Comparison of ENCODE assay signal across 19 mouse cellular contexts in genomic region chr15:77216704-77217103, GRCm38 (mm10).
DNase-seq lines count a peak whose midpoint lies in the region; ATAC-seq and TF ChIP-seq lines count a peak whose summit lies in the region.
"Had no signal": no experiment of that assay in that cellular context is flagged by ENCODE, and none has a peak within 500 bp of the region (broad histone marks: within the 10 kb centered on the region; RNA-seq: fewer than 3 reads in every experiment).

No protein-coding gene starts in this region.

- no peak overlapping the region for H3K4me2 ChIP-seq in heart, embryonic 12.5 days
- no peak overlapping the region for H3K4me2 ChIP-seq in kidney, embryonic 15.5 days
- no peak overlapping the region for H3K4me2 ChIP-seq in embryonic facial prominence, embryonic 14.5 days (ENCODE audit: low read depth, low read length)
- no peak overlapping the region for H3K4me2 ChIP-seq in stomach, postnatal 0 days (replicated peaks; ENCODE audit: low read depth)
- H3K4me2 ChIP-seq: forebrain, embryonic 12.5 days; liver, embryonic 12.5 days; lung, embryonic 15.5 days had no signal

- intact Hi-C loops in heart, postnatal 36 days (cut with DNase I), result loop anchor here (5.0 kb wide), 2 partner anchors 189 to 244 kb away; no protein-coding TSS in a partner anchor
- intact Hi-C loops in left cerebral cortex, postnatal 25 days (cut with DNase I), result no loop called here

- no peaks in the 10 kb centered on the region for H3K27me3 ChIP-seq in heart, embryonic 12.5 days (replicated peaks)
- H3K27me3 ChIP-seq in kidney, embryonic 15.5 days, result no peaks in the 10 kb centered on the region
- H3K27me3 ChIP-seq in embryonic facial prominence, embryonic 14.5 days (replicated peaks; ENCODE audit: control insufficient read depth, insufficient read depth, low read length), result no peaks in the 10 kb centered on the region
- H3K27me3 ChIP-seq in stomach, postnatal 0 days (ENCODE audit: control insufficient read depth, insufficient read depth, low read length), result no peaks in the 10 kb centered on the region
- H3K27me3 ChIP-seq: forebrain, embryonic 12.5 days; liver, embryonic 12.5 days; lung, embryonic 15.5 days had no signal

- H3K4me1 ChIP-seq in heart, embryonic 12.5 days (replicated peaks), result peaks cover 71% of the 10 kb centered on the region
- H3K4me1 ChIP-seq in kidney, embryonic 15.5 days, result peaks cover 66% of the 10 kb centered on the region
- H3K4me1 ChIP-seq in embryonic facial prominence, embryonic 14.5 days (ENCODE audit: control insufficient read depth, insufficient read depth, low read length), result peaks cover 54% of the 10 kb centered on the region
- peaks cover 20% of the 10 kb centered on the region for H3K4me1 ChIP-seq in stomach, postnatal 0 days (replicated peaks; ENCODE audit: control insufficient read depth, insufficient read depth)

- 25% methylated on average over 6 of the region's 6 CpGs for WGBS in heart, embryonic 12.5 days
- 63% methylated on average over 6 of the region's 6 CpGs for WGBS in kidney, embryonic 15.5 days
- 68% methylated on average over 6 of the region's 6 CpGs for whole genome bisulfite sequencing in embryonic facial prominence, embryonic 14.5 days
- 45% methylated on average over 6 of the region's 6 CpGs for WGBS in stomach, postnatal 0 days

- DNase-seq in heart, postnatal 36 days, result no peak
- DNase-seq in kidney, adult 9 months, result no peak
- no peak for DNase-seq in embryonic facial prominence, embryonic 14.5 days (ENCODE audit: low spot score)
- DNase-seq in stomach, postnatal 0 days (ENCODE audit: low spot score), result no peak
- DNase-seq in left cerebral cortex, postnatal 25 days (ENCODE audit: low spot score in 2 of 2), result no peak
- DNase-seq: adrenal gland, adult 8-10 months; B cell, adult 2 months; cerebellum, postnatal 10 days; gastrocnemius, postnatal 36 days; kidney, adult 18-20 months; midbrain, embryonic 14.5 days; retina, postnatal 1 day; thymus, adult 18-20 months had no signal

- peak overlapping the region; percentile 91 for H3K27ac ChIP-seq in heart, embryonic 12.5 days (ENCODE audit: poor library complexity, severe bottlenecking)
- 0 out of 2 replicates have a peak overlapping the region, but pooled peaks have one; percentile 91 for H3K27ac ChIP-seq in kidney, embryonic 15.5 days
- H3K27ac ChIP-seq in embryonic facial prominence, embryonic 14.5 days (replicated peaks; ENCODE audit: low read depth, low read length), result 0 out of 2 replicates have a peak overlapping the region, but pooled peaks have one; percentile 13
- peak overlapping the region; percentile 75 for H3K27ac ChIP-seq in stomach, postnatal 0 days (replicated peaks)
- H3K27ac ChIP-seq: forebrain, embryonic 12.5 days; liver, embryonic 12.5 days had no signal

- ATAC-seq in heart, embryonic 12.5 days (ENCODE audit: insufficient number of reproducible peaks, low FRiP score), result no peak
- ATAC-seq in kidney, embryonic 15.5 days (replicated peaks; ENCODE audit: low FRiP score), result no peak
- ATAC-seq in embryonic facial prominence, embryonic 14.5 days (ENCODE audit: low read depth), result no peak
- no peak for ATAC-seq in stomach, postnatal 0 days (ENCODE audit: low FRiP score, low TSS enrichment)
- ATAC-seq: hindbrain, embryonic 16.5 days; liver, embryonic 12.5 days had no signal

- H3K9me3 ChIP-seq in heart, embryonic 12.5 days (replicated peaks), result no peaks in the 10 kb centered on the region
- H3K9me3 ChIP-seq in kidney, embryonic 15.5 days (replicated peaks), result no peaks in the 10 kb centered on the region
- H3K9me3 ChIP-seq in embryonic facial prominence, embryonic 14.5 days (ENCODE audit: control insufficient read depth, low read length), result no peaks in the 10 kb centered on the region
- H3K9me3 ChIP-seq in stomach, postnatal 0 days (ENCODE audit: control insufficient read depth, low read length), result no peaks in the 10 kb centered on the region
- H3K9me3 ChIP-seq: forebrain, embryonic 12.5 days; liver, embryonic 12.5 days; lung, embryonic 15.5 days had no signal

- no peak overlapping the region for H3K4me3 ChIP-seq in heart, embryonic 12.5 days
- no peak overlapping the region for H3K4me3 ChIP-seq in kidney, embryonic 15.5 days (replicated peaks)
- H3K4me3 ChIP-seq in embryonic facial prominence, embryonic 14.5 days (ENCODE audit: low read depth, low read length), result no peak overlapping the region
- no peak overlapping the region for H3K4me3 ChIP-seq in stomach, postnatal 0 days (ENCODE audit: low read depth, low read length)
- H3K4me3 ChIP-seq: forebrain, embryonic 12.5 days; liver, embryonic 12.5 days; lung, embryonic 15.5 days had no signal

- TF ChIP-seq EP300 in stomach, postnatal 0 days (optimal IDR thresholded peaks at IDR 0.05), result no peak

- 0 out of 2 replicates have a peak overlapping the region, but pooled peaks have one; percentile 15 for H3K9ac ChIP-seq in heart, embryonic 12.5 days
- no peak overlapping the region for H3K9ac ChIP-seq in kidney, embryonic 15.5 days
- no peak overlapping the region for H3K9ac ChIP-seq in embryonic facial prominence, embryonic 14.5 days (ENCODE audit: low read depth, low read length)
- H3K9ac ChIP-seq in stomach, postnatal 0 days (ENCODE audit: low read length), result no peak overlapping the region
- H3K9ac ChIP-seq: forebrain, embryonic 12.5 days; liver, embryonic 12.5 days; lung, embryonic 15.5 days had no signal

- no peaks in the 10 kb centered on the region for H3K36me3 ChIP-seq in heart, embryonic 12.5 days
- no peaks in the 10 kb centered on the region for H3K36me3 ChIP-seq in kidney, embryonic 15.5 days
- H3K36me3 ChIP-seq in embryonic facial prominence, embryonic 14.5 days (ENCODE audit: control insufficient read depth, insufficient read depth, low read length), result no peaks in the 10 kb centered on the region
- H3K36me3 ChIP-seq in stomach, postnatal 0 days (ENCODE audit: control insufficient read depth, insufficient read depth, low read length), result no peaks in the 10 kb centered on the region
- H3K36me3 ChIP-seq: forebrain, embryonic 12.5 days; liver, embryonic 12.5 days; lung, embryonic 15.5 days had no signal

- no peak for TF ChIP-seq CTCF in stomach, postnatal 0 days (IDR thresholded peaks at IDR 0.05; ENCODE audit: low read depth)

Comparison
In these comparisons a context has a peak if more than half of its experiments do, and no peak if none do; other contexts are left out.
1. H3K27ac ChIP-seq: peak in every context shown above with its lines; median percentile 91 in heart, embryonic 12.5 days; 91 in kidney, embryonic 15.5 days; 75 in stomach, postnatal 0 days; 13 in embryonic facial prominence, embryonic 14.5 days.